Mouse (Mus musculus) brain, adult 10 weeks (tissue): Measurements from ENCODE around the gene Tnpo2. TPM values are rescaled to one million over a fixed set of nuclear protein-coding genes. Genes with fewer than 3 reads are reported as not detected.

Experiments used
- polyA plus RNA-seq: library from polyadenylated mRNA; stranded (reverse); fragments of 350-450 nt; fragmentation: Illumina TruSeq; extraction: RNeasy Lipid Tissue Mini Kit (QIAGEN cat#74804); gene quantifications from one replicate; pipeline ENCODE4 v1.2.3, GENCODE M21; 2015; ENCODE audit warnings: low read depth, low replicate concordance

The Tnpo2 gene
- 86.8 TPM for polyA plus RNA-seq

DNA sequence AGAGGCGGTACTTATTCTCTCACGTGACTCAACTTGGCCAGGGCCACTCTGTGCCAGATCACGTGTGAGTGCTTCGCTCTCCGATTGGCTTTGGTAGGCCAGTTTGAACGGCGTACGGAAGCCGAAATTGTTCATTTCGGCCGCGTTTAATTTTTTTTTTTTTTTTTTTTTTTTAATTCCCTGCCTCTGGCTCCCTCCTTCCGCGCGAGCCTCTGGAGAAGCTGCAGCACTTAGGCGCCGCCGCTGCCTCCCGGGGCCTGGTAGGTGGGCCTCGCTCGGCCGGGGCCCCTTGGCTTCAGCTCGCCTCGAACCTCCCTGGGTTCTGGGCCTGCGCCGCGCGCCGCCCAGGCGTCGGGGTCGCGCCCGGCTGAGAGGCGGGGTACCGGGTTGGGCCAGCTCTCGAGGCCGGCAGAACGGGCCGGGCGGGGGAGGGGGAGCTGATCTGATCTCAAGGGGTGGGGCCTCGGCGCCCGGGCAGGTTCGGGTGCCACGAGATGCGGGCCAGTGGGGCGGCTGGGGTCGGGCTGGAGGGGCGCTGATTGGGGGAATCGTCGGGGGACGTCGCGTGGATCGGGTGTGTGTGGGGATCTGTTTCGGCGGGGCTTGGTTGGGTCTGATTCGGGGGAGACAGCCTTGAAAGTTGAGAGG is at the start of gene Tnpo2:
TSS of gene Tnpo2 (plus strand) at position 198 of the 648 bp plus-strand sequence.

DNA sequence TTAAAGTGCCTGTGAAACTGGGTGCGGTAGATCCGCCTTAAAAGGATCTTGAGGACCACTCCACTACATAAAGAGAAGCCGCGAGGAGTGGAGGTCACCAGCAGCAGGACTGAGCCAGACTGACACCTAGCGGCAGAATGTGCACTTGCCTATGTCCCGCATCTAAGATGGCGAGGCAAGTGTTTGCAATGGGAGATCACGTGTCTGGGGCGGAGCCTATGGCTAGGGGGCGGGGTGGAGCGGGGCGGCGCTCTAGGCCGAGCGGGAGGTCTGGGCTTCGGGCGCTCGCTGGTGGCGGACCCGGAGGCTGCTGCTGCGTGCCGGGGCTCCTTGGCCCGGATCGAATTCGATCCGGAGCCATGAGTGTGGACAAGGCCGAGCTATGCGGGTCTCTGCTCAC is 46.4 kb upstream of the Tnpo2 start, which contains the start of gene Hook2:
TSS of gene Hook2 (plus strand) at position 255 of the 400 bp plus-strand sequence.

GRCm38 (mm10) chr8:85014431-85014830 is 22.3 kb upstream of the Tnpo2 start, which contains the start of gene Best2:
TSS of gene Best2 (minus strand) at chr8:85014531.

GRCm38 (mm10) chr8:85025098-85025932 is 11.4 kb upstream of the Tnpo2 start, which contains the start of gene Asna1:
TSS of gene Asna1 (minus strand) at chr8:85025281.

GRCm38 (mm10) chr8:85026670-85027515 is 9.8 kb upstream of the Tnpo2 start, which contains the start of gene Trir:
TSS of gene Trir (plus strand) at chr8:85026823.

GRCm38 (mm10) chr8:85059879-85060616 is 23.3 kb downstream of the Tnpo2 start, which contains the start of gene Fbxw9:
TSS of gene Fbxw9 (plus strand) at chr8:85060055.

DNA sequence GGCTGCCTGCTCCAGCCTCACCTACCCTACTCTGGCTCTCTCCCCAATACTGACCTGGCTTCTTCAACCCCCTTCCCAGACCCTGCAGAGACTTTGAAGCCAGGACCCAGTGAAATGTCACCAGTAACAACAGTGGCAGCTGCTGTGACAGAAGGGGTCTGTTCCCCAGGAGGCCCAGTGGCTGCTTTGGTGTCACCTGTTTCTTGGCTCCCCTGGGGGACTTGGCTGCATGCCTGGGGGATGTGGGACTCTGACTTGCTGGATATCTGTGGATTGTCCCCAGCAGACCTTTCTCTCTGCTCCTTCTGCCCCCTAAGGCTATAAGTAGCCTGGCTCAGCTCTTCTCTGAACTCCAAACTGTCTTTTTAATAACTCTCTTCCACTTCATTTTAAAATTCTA is 31.3 kb downstream of the Tnpo2 start, which contains the start of gene Gm5741:
TSS of gene Gm5741 (minus strand) at position 1 of the 400 bp plus-strand sequence.

GRCm38 (mm10) chr8:85071514-85072281 is 35.0 kb downstream of the Tnpo2 start, which contains the start of gene Dhps:
TSS of gene Dhps (plus strand) at chr8:85071757.

GRCm38 (mm10) chr8:85080532-85081215 is 44.0 kb downstream of the Tnpo2 start, which contains the start of gene Wdr83os:
TSS of gene Wdr83os (plus strand) at chr8:85080740.

DNA sequence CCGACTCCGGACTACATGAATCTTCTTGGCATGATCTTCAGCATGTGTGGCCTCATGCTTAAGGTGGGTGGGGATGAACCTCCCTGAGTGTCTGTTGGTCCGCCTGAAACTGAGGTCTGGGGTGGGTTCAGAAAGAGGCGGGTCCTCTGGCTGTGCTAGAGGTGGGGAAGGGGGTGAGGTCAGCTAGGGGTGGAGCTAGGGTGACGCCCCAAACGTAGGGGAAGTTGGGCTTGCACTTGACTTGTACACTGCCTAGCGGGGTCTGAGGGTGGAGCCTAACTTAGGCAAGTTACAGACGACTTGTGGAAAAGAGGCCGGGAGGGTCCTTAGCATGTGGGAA is 44.5 kb downstream of the Tnpo2 start, which contains the start of gene Wdr83:
TSS of gene Wdr83 (minus strand) at position 91 of the 340 bp plus-strand sequence.

DNA sequence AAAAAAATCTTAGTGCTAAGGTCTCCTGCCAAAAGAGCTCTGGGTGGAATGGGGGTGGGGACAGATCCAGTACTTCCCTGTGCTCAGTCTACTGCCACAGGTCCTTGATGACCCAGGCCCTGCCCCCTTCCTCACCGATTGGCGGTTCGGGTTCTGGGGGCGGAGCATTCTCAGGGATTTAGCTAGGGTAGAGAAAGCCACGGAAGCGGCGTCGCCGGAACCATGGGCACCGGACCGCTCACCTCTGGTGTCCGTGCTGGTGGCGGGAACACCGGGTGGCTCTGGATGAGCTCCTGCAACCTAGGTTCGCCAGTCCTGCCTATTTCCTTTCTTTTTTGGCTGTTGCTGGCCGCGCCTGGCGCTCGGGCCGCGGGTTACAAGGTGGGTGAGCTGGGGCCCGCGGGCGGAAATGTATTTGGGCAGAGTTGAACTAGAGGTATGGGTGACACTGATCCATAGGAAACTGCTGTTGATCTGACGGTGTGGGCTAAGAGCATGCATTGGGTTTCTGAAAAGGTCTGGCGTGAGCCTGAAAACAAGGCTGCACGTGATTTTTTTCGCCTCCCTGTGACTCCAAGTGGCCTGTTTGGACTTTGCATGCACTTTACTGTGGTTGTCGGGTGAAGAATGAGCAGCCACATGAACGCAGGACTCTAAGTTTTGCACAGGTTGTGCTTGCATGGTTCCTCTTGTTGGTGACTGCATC is 46.5 kb downstream of the Tnpo2 start, which contains the start of gene Man2b1:
TSS of gene Man2b1 (plus strand) at position 163 of the 706 bp plus-strand sequence.

Other genes with a start within 250 kb of the Tnpo2 start
- gene Nfix, start 236.6 kb upstream of the Tnpo2 start, polyA plus RNA-seq = 90.4 TPM
- 16.9 TPM for gene Dand5, start 214.1 kb upstream of the Tnpo2 start, polyA plus RNA-seq
- 31.0 TPM for gene Gadd45gip1, start 205.4 kb upstream of the Tnpo2 start, polyA plus RNA-seq
- gene Rad23a, start 196.2 kb upstream of the Tnpo2 start, polyA plus RNA-seq = 79.6 TPM
- gene Calr, start 190.0 kb upstream of the Tnpo2 start, polyA plus RNA-seq = 635 TPM
- 39.4 TPM for gene Farsa, start 179.9 kb upstream of the Tnpo2 start, polyA plus RNA-seq
- 5.3 TPM for gene Syce2, start 164.8 kb upstream of the Tnpo2 start, polyA plus RNA-seq
- 39.4 TPM for gene Gcdh, start 143.0 kb upstream of the Tnpo2 start, polyA plus RNA-seq
- gene Klf1, start 135.0 kb upstream of the Tnpo2 start, polyA plus RNA-seq = not detected
- gene Dnase2a, start 128.4 kb upstream of the Tnpo2 start, polyA plus RNA-seq = 5.7 TPM
- 44.7 TPM for gene Mast1, start 99.6 kb upstream of the Tnpo2 start, polyA plus RNA-seq
- gene Rtbdn, start 89.9 kb upstream of the Tnpo2 start, polyA plus RNA-seq = 1.1 TPM
- gene Gm49661, start 67.5 kb upstream of the Tnpo2 start, polyA plus RNA-seq = not detected
- 473 TPM for gene Prdx2, start 67.3 kb upstream of the Tnpo2 start, polyA plus RNA-seq
- 42.3 TPM for gene Rnaseh2a, start 67.1 kb upstream of the Tnpo2 start, polyA plus RNA-seq
- gene Junb, start 58.2 kb upstream of the Tnpo2 start, polyA plus RNA-seq = 57.7 TPM
- 10.3 TPM for gene Hook2, start 46.3 kb upstream of the Tnpo2 start, polyA plus RNA-seq
- not detected for gene Best2, start 22.4 kb upstream of the Tnpo2 start, polyA plus RNA-seq
- gene Asna1, start 11.6 kb upstream of the Tnpo2 start, polyA plus RNA-seq = 210 TPM
- gene Trir, start 10.1 kb upstream of the Tnpo2 start, polyA plus RNA-seq = 98.7 TPM
- gene Fbxw9, start 23.1 kb downstream of the Tnpo2 start, polyA plus RNA-seq = 19.6 TPM
- gene Gm5741, start 31.1 kb downstream of the Tnpo2 start, polyA plus RNA-seq = 7.4 TPM
- gene Dhps, start 34.8 kb downstream of the Tnpo2 start, polyA plus RNA-seq = 80.6 TPM
- gene Wdr83os, start 43.8 kb downstream of the Tnpo2 start, polyA plus RNA-seq = 86.9 TPM
- 34.9 TPM for gene Wdr83, start 44.4 kb downstream of the Tnpo2 start, polyA plus RNA-seq
- gene Man2b1, start 46.4 kb downstream of the Tnpo2 start, polyA plus RNA-seq = 29.5 TPM
- 6.6 TPM for gene Zfp791, start 86.2 kb downstream of the Tnpo2 start, polyA plus RNA-seq
- not detected for gene Cks1brt, start 115.0 kb downstream of the Tnpo2 start, polyA plus RNA-seq
- gene Olfr371, start 189.1 kb downstream of the Tnpo2 start, polyA plus RNA-seq = not detected